Comparison of ENCODE assay signal across 8 mouse cellular contexts in the genomic region with DNA sequence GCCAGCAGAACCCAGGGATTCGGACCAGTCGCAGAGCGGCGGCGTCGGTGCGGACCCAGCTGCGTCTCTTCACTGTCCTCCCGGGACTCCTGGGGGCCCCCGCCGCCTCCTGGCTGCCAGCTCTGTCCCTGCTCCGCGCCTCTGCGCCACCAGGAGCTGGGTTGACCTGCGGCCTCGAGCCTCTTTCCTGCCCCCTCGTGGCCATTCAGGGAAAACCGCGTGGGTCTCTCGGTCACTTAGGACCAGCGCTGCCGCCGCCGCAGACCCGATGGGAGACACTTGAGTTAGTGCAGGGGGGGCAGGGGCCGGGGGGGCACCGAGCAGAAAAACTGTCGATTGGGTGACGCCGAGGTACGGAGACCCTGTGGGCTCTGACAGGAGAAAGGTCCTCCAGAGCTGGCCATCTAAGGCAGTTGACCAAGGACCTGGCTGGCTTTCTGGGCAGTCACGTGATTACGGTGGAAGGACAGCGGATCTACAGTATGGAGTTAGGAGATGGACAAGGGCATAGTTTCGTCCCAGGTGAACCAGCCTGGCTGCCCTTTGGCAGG. TPM values are rescaled to one million over a fixed set of nuclear protein-coding genes. Genes with fewer than 3 reads are reported as not detected.
DNase-seq lines count a peak whose midpoint lies in the region; ATAC-seq and TF ChIP-seq lines count a peak whose summit lies in the region.

No protein-coding gene starts in this region.

- TF ChIP-seq CTCF in bone marrow macrophage, adult 2 months (IDR thresholded peaks at IDR 0.05; ENCODE audit: low read depth, low read length), result peak; percentile 65
- peak; percentile 70 for TF ChIP-seq CTCF in spleen, adult 2 months (IDR thresholded peaks at IDR 0.05; ENCODE audit: extremely low read depth, insufficient read depth, insufficient read length, insufficient replicate concordance)

- TF ChIP-seq POLR2A in bone marrow macrophage, adult 2 months (IDR thresholded peaks at IDR 0.05; ENCODE audit: borderline replicate concordance, low read depth, low read length), result no peak
- TF ChIP-seq POLR2A in spleen, adult 2 months (IDR thresholded peaks at IDR 0.05; ENCODE audit: low read depth, low read length), result no peak

- H3K4me1 ChIP-seq in bone marrow macrophage, adult 2 months (ENCODE audit: control insufficient read depth, insufficient read depth, low read length), result no peaks in the 10 kb centered on the region
- peaks cover 63% of the 10 kb centered on the region for H3K4me1 ChIP-seq in embryonic facial prominence, embryonic 13.5 days
- H3K4me1 ChIP-seq in limb, embryonic 15.5 days, result peaks cover 36% of the 10 kb centered on the region
- H3K4me1 ChIP-seq in midbrain, embryonic 16.5 days (ENCODE audit: control insufficient read depth, insufficient read depth, low read length), result peaks cover 9% of the 10 kb centered on the region
- peaks cover 2% of the 10 kb centered on the region; the same call in 1 of the 2 replicates for H3K4me1 ChIP-seq in spleen, adult 2 months (ENCODE audit: control insufficient read depth, insufficient read depth, insufficient read length)

- H3K27ac ChIP-seq in bone marrow macrophage, adult 2 months (ENCODE audit: insufficient read depth, low read depth, low read length), result no peak overlapping the region
- H3K27ac ChIP-seq in embryonic facial prominence, embryonic 13.5 days, result peak overlapping the region; percentile 60
- H3K27ac ChIP-seq in limb, embryonic 15.5 days, result no peak overlapping the region
- H3K27ac ChIP-seq in midbrain, embryonic 16.5 days (ENCODE audit: low read length), result no peak overlapping the region
- no peak overlapping the region for H3K27ac ChIP-seq in spleen, adult 2 months (ENCODE audit: insufficient read depth, low read length)

- peak; percentile 67; the same call in 1 of the 2 replicates for ATAC-seq in embryonic facial prominence, embryonic 13.5 days (ENCODE audit: insufficient number of reproducible peaks, insufficient read depth, low FRiP score, low TSS enrichment, low read depth)
- peak; percentile 66; the same call in 1 of the 2 replicates for ATAC-seq in limb, embryonic 15.5 days (ENCODE audit: insufficient number of reproducible peaks, low FRiP score, low TSS enrichment, low read depth)
- ATAC-seq in midbrain, embryonic 16.5 days, result peak; percentile 90

- peak overlapping the region; percentile 73 for H3K4me2 ChIP-seq in embryonic facial prominence, embryonic 13.5 days
- H3K4me2 ChIP-seq in limb, embryonic 15.5 days, result peak overlapping the region; percentile 88
- H3K4me2 ChIP-seq in midbrain, embryonic 16.5 days (ENCODE audit: low read length), result peak overlapping the region; percentile 80

- no peaks in the 10 kb centered on the region for H3K9me3 ChIP-seq in embryonic facial prominence, embryonic 13.5 days
- H3K9me3 ChIP-seq in limb, embryonic 15.5 days, result no peaks in the 10 kb centered on the region
- no peaks in the 10 kb centered on the region for H3K9me3 ChIP-seq in midbrain, embryonic 16.5 days (replicated peaks; ENCODE audit: control insufficient read depth, low read length, poor library complexity, severe bottlenecking)

- DNase-seq in heart, adult 9 months (ENCODE audit: low spot score in 2 of 2), result peak; percentile 49 to 61
- DNase-seq in kidney, adult 8-10 months, result peak; percentile 76 to 85
- peak in 1 of 2 experiments; percentile 34 for DNase-seq in spleen, adult 2 months (ENCODE audit: low read depth in 1 of 2, low spot score in 2 of 2)
- no peak for DNase-seq in T-cell, adult 2 months (ENCODE audit: low spot score)

- no peaks in the 10 kb centered on the region for H3K36me3 ChIP-seq in embryonic facial prominence, embryonic 13.5 days
- H3K36me3 ChIP-seq in limb, embryonic 15.5 days, result no peaks in the 10 kb centered on the region
- H3K36me3 ChIP-seq in midbrain, embryonic 16.5 days (ENCODE audit: control insufficient read depth, insufficient read depth, low read length), result no peaks in the 10 kb centered on the region
- H3K36me3 ChIP-seq in spleen, adult 2 months (ENCODE audit: control insufficient read depth, insufficient read depth, low read length), result no peaks in the 10 kb centered on the region

- 2% methylated on average over 35 of the region's 35 CpGs for WGBS in embryonic facial prominence, embryonic 13.5 days
- 1% methylated on average over 35 of the region's 35 CpGs for WGBS in limb, embryonic 15.5 days
- WGBS in midbrain, embryonic 16.5 days, result 2% methylated on average over 29 of the region's 35 CpGs
- 2% methylated on average over 35 of the region's 35 CpGs for WGBS in spleen, adult 2 months

- peaks cover 62% of the 10 kb centered on the region for H3K27me3 ChIP-seq in embryonic facial prominence, embryonic 13.5 days
- H3K27me3 ChIP-seq in limb, embryonic 15.5 days, result peaks cover 47% of the 10 kb centered on the region
- H3K27me3 ChIP-seq in midbrain, embryonic 16.5 days (ENCODE audit: control insufficient read depth, insufficient read depth, low read depth, low read length), result peaks cover 53% of the 10 kb centered on the region
- H3K27me3 ChIP-seq in spleen, adult 2 months (ENCODE audit: control insufficient read depth, insufficient read depth, low read length), result peaks cover 12% of the 10 kb centered on the region; the same call in 1 of the 2 replicates

- H3K4me3 ChIP-seq in bone marrow macrophage, adult 2 months (ENCODE audit: insufficient read depth, low read length), result peak overlapping the region; percentile 36
- H3K4me3 ChIP-seq in embryonic facial prominence, embryonic 13.5 days, result peak overlapping the region; percentile 45
- peak overlapping the region; percentile 47 for H3K4me3 ChIP-seq in limb, embryonic 15.5 days
- peak overlapping the region; percentile 47 for H3K4me3 ChIP-seq in midbrain, embryonic 16.5 days (ENCODE audit: low read depth, low read length)
- H3K4me3 ChIP-seq in spleen, adult 2 months (ENCODE audit: extremely low read depth, insufficient read depth, insufficient read length), result peak overlapping the region; percentile 20; the same call in 1 of the 2 replicates

- H3K9ac ChIP-seq in embryonic facial prominence, embryonic 13.5 days, result peak overlapping the region; percentile 67
- no peak overlapping the region for H3K9ac ChIP-seq in limb, embryonic 15.5 days
- H3K9ac ChIP-seq in midbrain, embryonic 16.5 days (ENCODE audit: low read depth, low read length), result peak overlapping the region; percentile 55

RNA-seq across cellular contexts. Expression of a gene that starts 48.2 kb away (rescaled TPM):
- not detected in 2 replicates for polyA plus RNA-seq in bone marrow macrophage, adult 2 months (2012; ENCODE audit: insufficient read depth, insufficient read length, missing spikeins)
- not detected in 2 replicates for polyA plus RNA-seq in embryonic facial prominence, embryonic 13.5 days (2015; fragmentation: Nextera tagmentation; extraction: Ambion mirVana)
- polyA plus RNA-seq in limb, embryonic 15.5 days (2015; fragmentation: Nextera tagmentation; extraction: Ambion mirVana), result not detected in 2 replicates
- polyA plus RNA-seq in midbrain, embryonic 16.5 days (2015; fragmentation: Nextera tagmentation; extraction: Ambion mirVana), result not detected in 2 replicates
- 0.04 TPM in 1 of 2 replicates, not detected in the other for polyA plus RNA-seq in spleen, adult 2 months (2012; rRNA removed)
